Mouse (Mus musculus): ENCODE measurements at regions not wholly inside any gene's neighbourhood (a gene's known extent, or its start where the extent isn't known, plus 50 kb on each side); places are given as distances from the start of the nearest gene placed in this dataset.

DNA sequence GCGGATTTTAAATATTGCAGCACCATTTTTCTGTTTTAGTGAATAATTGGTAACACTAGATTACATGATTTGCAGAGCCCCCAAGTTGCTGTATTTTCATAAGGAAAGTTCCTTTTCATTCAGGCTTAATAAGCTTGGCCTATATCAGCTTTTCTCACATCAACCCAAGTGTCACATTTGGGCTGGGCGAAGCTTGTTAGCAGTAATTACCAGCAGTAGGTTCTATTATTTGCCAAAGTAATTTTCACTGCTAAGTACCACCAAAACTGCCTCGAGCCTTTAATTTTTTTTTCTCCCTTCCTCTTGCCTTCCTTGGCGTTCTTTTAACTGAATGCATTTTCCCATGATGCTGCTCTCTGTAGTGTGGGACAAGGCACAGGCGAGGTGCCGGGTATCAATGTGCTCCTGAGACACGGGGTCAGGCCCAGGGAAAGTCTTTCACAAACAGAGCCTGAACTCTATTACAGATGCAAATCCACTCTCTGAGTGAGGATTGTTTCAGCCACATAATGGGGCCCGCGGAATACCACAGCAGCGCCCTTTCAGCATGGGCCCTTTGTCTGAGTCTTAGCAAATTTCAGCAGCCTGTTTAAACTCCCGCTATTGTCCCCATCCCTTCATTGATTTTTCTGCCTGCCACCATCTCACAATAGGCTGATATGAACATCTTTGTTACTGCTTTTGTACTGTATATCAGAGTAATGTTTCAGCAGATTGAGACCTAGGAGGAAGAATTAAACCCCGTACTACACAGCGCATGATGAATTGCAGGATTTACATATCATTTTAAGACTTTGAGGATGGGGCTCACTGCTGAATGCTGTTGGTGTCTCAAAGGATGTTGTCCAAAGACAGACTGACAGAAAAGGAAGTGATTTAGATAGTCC, 205.1 kb upstream of the Epha3 start:
- TF ChIP-seq CTCF (IDR thresholded peaks at IDR 0.05; ENCODE audit: borderline replicate concordance, insufficient read depth, low read depth, low read length) (no peak), POLR2A (IDR thresholded peaks at IDR 0.05; ENCODE audit: borderline replicate concordance, insufficient read depth, low read length) (no peak)

All from cerebellum, adult 2 months (tissue).